Comparison of ENCODE assay signal across 8 mouse cellular contexts in the genomic region with DNA sequence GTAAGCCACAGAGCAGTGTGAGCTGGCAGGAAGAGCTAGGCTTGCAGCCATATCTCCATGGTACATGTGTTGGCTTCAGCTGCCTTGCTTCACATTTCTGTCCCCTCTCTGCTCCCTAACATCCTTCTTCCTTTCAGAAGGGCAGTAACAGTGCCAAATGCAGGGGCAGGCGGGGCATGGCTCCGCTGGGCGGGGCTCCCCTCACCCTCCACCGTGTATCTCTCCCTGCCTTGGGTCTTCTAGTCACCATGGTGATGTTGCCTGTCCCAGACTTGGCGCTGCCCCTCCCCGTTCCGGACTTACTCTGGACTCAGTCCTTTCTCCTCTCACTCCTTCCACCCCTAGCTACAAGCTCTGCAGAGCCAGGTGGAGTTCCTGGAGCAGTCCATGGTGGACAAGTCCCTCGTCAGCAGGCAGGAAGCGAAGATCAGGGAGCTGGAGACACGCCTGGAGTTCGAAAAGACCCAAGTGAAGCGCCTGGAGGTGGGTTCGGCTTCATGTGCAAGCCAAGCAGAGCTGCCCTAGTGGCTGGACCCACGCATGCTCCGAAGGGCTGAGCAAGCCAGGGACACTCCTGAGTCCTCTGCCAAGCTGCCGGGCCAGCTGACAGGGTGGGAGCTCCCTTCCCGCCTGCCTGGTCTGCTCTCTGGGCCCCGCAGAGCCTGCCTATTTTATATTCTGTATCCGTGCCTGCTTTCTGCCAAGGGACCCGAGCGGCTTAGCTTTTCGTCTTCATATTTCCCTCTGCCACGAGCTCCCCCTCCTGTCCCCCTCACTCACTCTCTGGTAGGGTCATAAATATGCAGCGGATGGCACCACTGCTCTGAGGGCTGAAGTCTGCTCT. TPM values are rescaled to one million over a fixed set of nuclear protein-coding genes. Genes with fewer than 3 reads are reported as not detected.
DNase-seq lines count a peak whose midpoint lies in the region; ATAC-seq and TF ChIP-seq lines count a peak whose summit lies in the region.

No protein-coding gene starts in this region.

- 54% methylated on average over 24 of the region's 24 CpGs for WGBS in lung, embryonic 16.5 days
- 68% methylated on average over 24 of the region's 24 CpGs for WGBS in lung, adult 2 months
- WGBS in hindbrain, embryonic 15.5 days, result 15% methylated on average over 24 of the region's 24 CpGs
- WGBS in midbrain, embryonic 10.5 days, result 46% methylated on average over 24 of the region's 24 CpGs

- no peak for DNase-seq in lung, adult 2 months
- DNase-seq in fibroblast of lung, adult 2 months (ENCODE audit: low read depth), result peak; percentile 9
- DNase-seq in midbrain, embryonic 10.5 days (ENCODE audit: low spot score), result peak; percentile 39
- no peak for DNase-seq in kidney, postnatal 25 days
- no peak for DNase-seq in kidney, postnatal 4 days
- no peak for DNase-seq in kidney, adult 9 months

- no peaks in the 10 kb centered on the region for H3K27me3 ChIP-seq in lung, embryonic 16.5 days (ENCODE audit: control insufficient read depth, insufficient read depth, low read depth, low read length)
- no peaks in the 10 kb centered on the region for H3K27me3 ChIP-seq in hindbrain, embryonic 15.5 days
- peaks cover 73% of the 10 kb centered on the region for H3K27me3 ChIP-seq in midbrain, embryonic 10.5 days (ENCODE audit: low read depth, poor library complexity, severe bottlenecking)

- H3K9me3 ChIP-seq in lung, embryonic 16.5 days (ENCODE audit: control insufficient read depth, low read length), result no peaks in the 10 kb centered on the region
- no peaks in the 10 kb centered on the region for H3K9me3 ChIP-seq in hindbrain, embryonic 15.5 days
- H3K9me3 ChIP-seq in midbrain, embryonic 10.5 days (replicated peaks), result no peaks in the 10 kb centered on the region

- no peak overlapping the region for H3K9ac ChIP-seq in lung, embryonic 16.5 days (ENCODE audit: low read length)
- H3K9ac ChIP-seq in hindbrain, embryonic 15.5 days, result 0 out of 2 replicates have a peak overlapping the region, but pooled peaks have one; percentile 11

- no peak for TF ChIP-seq POLR2A in lung, adult 2 months (IDR thresholded peaks at IDR 0.05; ENCODE audit: borderline replicate concordance, extremely low read depth, low read depth, low read length)

- no peak overlapping the region for H3K4me3 ChIP-seq in lung, embryonic 16.5 days (ENCODE audit: low read length)
- no peak overlapping the region for H3K4me3 ChIP-seq in lung, adult 2 months (replicated peaks; ENCODE audit: extremely low read depth, low read depth, low read length)
- H3K4me3 ChIP-seq in hindbrain, embryonic 15.5 days, result no peak overlapping the region
- peak overlapping the region; percentile 26; the same call in 1 of the 2 replicates for H3K4me3 ChIP-seq in midbrain, embryonic 10.5 days

- peaks cover 26% of the 10 kb centered on the region for H3K36me3 ChIP-seq in lung, embryonic 16.5 days (ENCODE audit: control insufficient read depth, insufficient read depth, low read length)
- peaks cover 30% of the 10 kb centered on the region for H3K36me3 ChIP-seq in hindbrain, embryonic 15.5 days
- peaks cover 92% of the 10 kb centered on the region for H3K36me3 ChIP-seq in midbrain, embryonic 10.5 days

- peak; percentile 54 for ATAC-seq in lung, embryonic 16.5 days (ENCODE audit: low read depth)
- ATAC-seq in hindbrain, embryonic 15.5 days (ENCODE audit: low FRiP score, low read depth), result peak; percentile 89

- no peak overlapping the region for H3K4me2 ChIP-seq in lung, embryonic 16.5 days (ENCODE audit: low read depth, low read length)
- H3K4me2 ChIP-seq in hindbrain, embryonic 15.5 days, result peak overlapping the region; percentile 31

- H3K4me1 ChIP-seq in lung, embryonic 16.5 days (replicated peaks; ENCODE audit: control insufficient read depth, insufficient read depth, low read length), result no peaks in the 10 kb centered on the region
- H3K4me1 ChIP-seq in lung, adult 2 months (ENCODE audit: control insufficient read depth, insufficient read depth, low read length), result no peaks in the 10 kb centered on the region
- H3K4me1 ChIP-seq in hindbrain, embryonic 15.5 days (replicated peaks), result peaks cover 72% of the 10 kb centered on the region
- H3K4me1 ChIP-seq in midbrain, embryonic 10.5 days, result peaks cover 56% of the 10 kb centered on the region

- no peak for TF ChIP-seq CTCF in lung, adult 2 months (IDR thresholded peaks at IDR 0.05; ENCODE audit: insufficient read depth, low read length)

- H3K27ac ChIP-seq in lung, embryonic 16.5 days (ENCODE audit: low read length), result no peak overlapping the region
- peak overlapping the region; percentile 89 for H3K27ac ChIP-seq in hindbrain, embryonic 15.5 days (replicated peaks)
- peak overlapping the region; percentile 77 for H3K27ac ChIP-seq in midbrain, embryonic 10.5 days (replicated peaks)

RNA-seq across cellular contexts. Expression of a gene that starts 43.3 kb away (rescaled TPM):
- 1.1 and 1.7 TPM in 2 replicates for polyA plus RNA-seq in lung, embryonic 16.5 days (2015; fragmentation: Nextera tagmentation; extraction: Ambion mirVana)
- polyA plus RNA-seq in lung, adult 2 months (2012; rRNA removed), result 0.60 and 1.3 TPM in 2 replicates
- 5.1 and 5.6 TPM in 2 replicates for polyA plus RNA-seq in hindbrain, embryonic 15.5 days (2015; fragmentation: Nextera tagmentation; extraction: Ambion mirVana)
- 9.0 and 16.5 TPM in 2 replicates for polyA plus RNA-seq in midbrain, embryonic 10.5 days (2016; fragmentation: Nextera tagmentation; extraction: Ambion mirVana)

Comparison
In these comparisons a context has a peak if more than half of its experiments do, and no peak if none do; other contexts are left out.
1. DNase-seq: peak in fibroblast of lung, adult 2 months (single experiment) and midbrain, embryonic 10.5 days (single experiment); none in lung, adult 2 months (single experiment), kidney, postnatal 25 days (0 of 2), kidney, postnatal 4 days (0 of 2) and kidney, adult 9 months (single experiment).